Mouse (Mus musculus) forebrain, postnatal 0 days (tissue): Measurements from ENCODE around the gene Zfp811. TPM values are rescaled to one million over a fixed set of nuclear protein-coding genes. Genes with fewer than 3 reads are reported as not detected.
"Not testable (repeated sequence)": the region's sequence is repeated elsewhere in the genome, so short reads cannot be mapped to it uniquely, and the experiment has no call there.

Experiments used
- ATAC-seq: fragments of 200-750 bp; cut with Nextera tagmentation; 2 replicates; pipeline ENCODE4 v1.8.0; 2017; ENCODE audit warnings: mild to moderate bottlenecking, moderate library complexity
- DNase-seq: peaks from one replicate; pipeline ENCODE4 v3.0.0-alpha.2; 2015
- H3K27ac ChIP-seq: fragments of 300-500 bp; sonication (generic); 2 replicates; pipeline ENCODE4 v1.5.1; 2014; ENCODE audit warnings: low read depth, mild to moderate bottlenecking, antibody characterized with exemption, low read length, moderate library complexity, mixed read lengths
- H3K27me3 ChIP-seq: fragments of 300-500 bp; sonication (generic); 2 replicates; pipeline ENCODE4 v1.6.1; 2014; ENCODE audit warnings: mild to moderate bottlenecking, low read length, mixed read lengths; ENCODE audit not compliant: insufficient read depth
- H3K36me3 ChIP-seq: fragments of 300-500 bp; sonication (generic); 2 replicates; pipeline ENCODE4 v1.6.1; 2014; ENCODE audit warnings: mild to moderate bottlenecking, moderate library complexity; ENCODE audit not compliant: insufficient read depth
- H3K4me1 ChIP-seq: fragments of 300-500 bp; sonication (generic); 2 replicates; pipeline ENCODE4 v1.6.1; 2014; ENCODE audit warnings: antibody characterized with exemption; ENCODE audit not compliant: insufficient read depth
- H3K4me2 ChIP-seq: fragments of 300-500 bp; sonication (generic); 2 replicates; pipeline ENCODE4 v1.6.1; 2014; ENCODE audit warnings: low read depth, mild to moderate bottlenecking, moderate library complexity
- H3K4me3 ChIP-seq: fragments of 300-500 bp; sonication (generic); 2 replicates; pipeline ENCODE4 v1.5.1; 2014; ENCODE audit warnings: low read depth, low read length, mixed read lengths
- H3K9ac ChIP-seq: fragments of 300-500 bp; sonication (generic); 2 replicates; pipeline ENCODE4 v1.6.1; 2014; ENCODE audit warnings: mild to moderate bottlenecking
- H3K9me3 ChIP-seq: fragments of 300-500 bp; sonication (generic); 2 replicates; pipeline ENCODE4 v1.6.1; 2016; ENCODE audit warnings: low read length
- CTCF ChIP-seq: sonication (generic); IDR thresholded peaks from 2 replicates; pipeline ENCODE4 v1.5.1; 2016; ENCODE audit warnings: antibody characterized with exemption, control low read depth, low read depth
- WGBS: fragments of 180-500 bp; shearing (Covaris S2); extraction: QIAGEN DNeasy Blood & Tissue Kit; methylation state at CpG from one replicate; pipeline ENCODE4 v1.1.7; 2014; 5-methylcytosine and 5-hydroxymethylcytosine counted together
- polyA plus RNA-seq: library from polyadenylated mRNA; unstranded; fragments of >200 nt; fragmentation: Nextera tagmentation; extraction: Ambion mirVana; gene quantifications from 2 replicates; pipeline ENCODE4 v1.2.1, GENCODE M21; 2015
- total RNA-seq: library from RNA; depleted of rRNA; stranded (reverse); fragments of >200 nt; gene quantifications from 2 replicates; pipeline ENCODE4 v1.2.3, GENCODE M21; 2014; rRNA removed

Gene Zfp811
- 21.9 and 25.0 TPM in 2 replicates for total RNA-seq
- 7.6 and 19.7 TPM in 2 replicates for polyA plus RNA-seq

DNA sequence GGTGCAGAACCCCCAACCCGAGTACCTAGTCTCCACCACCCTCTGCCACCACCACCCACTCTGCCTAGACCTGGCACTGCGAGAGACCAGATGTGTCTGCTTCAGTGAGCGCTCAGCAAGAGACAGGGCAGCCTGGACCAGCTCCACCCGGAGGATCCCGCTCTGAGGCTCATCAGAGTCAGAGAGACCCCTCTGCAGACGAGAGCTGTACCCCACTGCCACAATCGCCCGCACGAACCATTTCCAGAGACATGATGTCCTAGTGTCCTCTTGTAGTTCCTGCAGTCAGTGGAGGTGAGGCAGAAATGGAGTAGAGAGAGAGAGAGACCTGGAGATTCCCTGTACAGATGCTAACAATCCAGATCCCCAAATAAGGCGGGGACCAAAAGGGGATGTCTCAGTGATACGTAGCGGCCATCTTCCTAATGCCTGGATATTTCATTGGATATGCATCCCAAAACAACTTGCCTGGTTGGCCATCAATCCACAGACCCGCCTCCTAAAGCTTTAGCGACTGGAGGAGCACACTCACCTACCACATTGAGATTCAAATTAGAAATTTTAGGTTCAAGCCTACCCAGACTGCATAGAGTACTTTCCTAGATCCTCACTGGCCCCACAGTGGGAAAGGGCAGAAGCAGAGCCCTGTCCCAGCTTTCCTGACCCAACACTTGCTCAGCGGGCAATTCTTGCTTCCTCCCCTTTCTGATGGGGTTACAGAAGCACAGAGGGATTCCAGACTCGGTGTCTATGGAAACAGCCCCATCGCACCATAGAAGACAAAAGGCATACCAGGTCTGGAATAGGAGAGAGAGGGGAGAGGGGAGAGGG lies at the start of gene Zfp811:
Gene Zfp811, minus strand, starts transcription at position 388 of the 831 bp plus-strand sequence.
- no peak for TF ChIP-seq CTCF
- Histone ChIP-seq H3K27ac (peak within 1 kb of the TSS; percentile 87), H3K4me3 (peak within 1 kb of the TSS; percentile 51), H3K27me3 (no peaks in the 10 kb centered on the region), H3K9me3 (no peaks in the 10 kb centered on the region), H3K36me3 (no peaks in the 10 kb centered on the region), H3K4me2 (peak within 1 kb of the TSS; percentile 82), H3K9ac (peak within 1 kb of the TSS; percentile 72), H3K4me1 (peaks cover 3% of the 10 kb centered on the region; the same call in 1 of the 2 replicates)
- peak; percentile 89 for DNase-seq
- peak; percentile 97 for ATAC-seq
- WGBS = 1% methylated on average over 17 of the region's 17 CpGs

DNA sequence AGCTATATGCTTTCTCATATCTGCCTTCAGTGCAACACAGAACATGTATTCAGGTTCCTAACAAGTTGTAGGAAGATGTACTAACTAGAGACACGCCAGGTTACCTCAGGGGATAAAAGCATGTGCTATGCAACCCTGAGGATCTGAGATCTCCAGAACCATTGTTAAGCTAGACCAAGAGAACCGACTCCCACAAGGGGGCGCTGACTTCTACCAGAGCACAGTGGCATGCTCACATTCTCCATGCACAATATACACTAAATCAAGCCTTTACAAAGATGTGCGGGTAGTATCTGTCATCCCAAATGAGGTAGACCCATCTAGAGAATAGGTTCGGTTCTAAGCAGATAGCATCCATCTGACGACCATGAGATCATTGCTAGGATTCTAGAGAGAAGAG lies 47.0 kb upstream of the Zfp811 start:
- ATAC-seq, H3K36me3 ChIP-seq, H3K9me3 ChIP-seq, H3K4me1 ChIP-seq, H3K4me3 ChIP-seq, H3K27ac ChIP-seq, H3K4me2 ChIP-seq, H3K27me3 ChIP-seq, DNase-seq, H3K9ac ChIP-seq: not testable (repeated sequence)
- WGBS = 75% methylated on average over 2 of the region's 6 CpGs

DNA sequence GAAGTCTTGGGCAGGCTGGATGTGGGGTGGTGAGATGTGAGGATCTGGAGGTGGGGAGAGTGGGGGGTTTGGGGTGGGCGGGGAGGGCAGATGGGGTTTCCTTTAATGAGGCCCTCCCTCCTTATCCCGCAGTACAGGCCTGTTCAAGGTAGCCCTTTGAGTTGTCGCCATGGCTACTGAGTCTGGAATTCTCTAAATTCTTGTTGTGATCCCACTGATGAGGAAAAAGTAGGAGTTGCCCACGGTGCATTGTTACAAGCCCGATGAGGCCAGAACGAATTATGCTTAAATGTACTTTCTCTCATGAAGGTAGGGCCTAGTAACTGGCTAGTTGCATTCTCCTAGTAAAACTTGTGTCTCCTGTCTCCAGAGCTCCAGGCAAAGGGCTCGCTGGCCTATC lies 41.9 kb upstream of the Zfp811 start:
- Histone ChIP-seq H3K4me2 (no peak overlapping the region), H3K4me3 (no peak overlapping the region), H3K27ac (no peak overlapping the region), H3K36me3 (no peaks in the 10 kb centered on the region), H3K4me1 (no peaks in the 10 kb centered on the region), H3K27me3 (no peaks in the 10 kb centered on the region), H3K9me3 (no peaks in the 10 kb centered on the region), H3K9ac (no peak overlapping the region)
- TF ChIP-seq CTCF = no peak
- WGBS = 21% methylated on average over 7 of the region's 7 CpGs
- no peak for DNase-seq
- ATAC-seq = no peak

DNA sequence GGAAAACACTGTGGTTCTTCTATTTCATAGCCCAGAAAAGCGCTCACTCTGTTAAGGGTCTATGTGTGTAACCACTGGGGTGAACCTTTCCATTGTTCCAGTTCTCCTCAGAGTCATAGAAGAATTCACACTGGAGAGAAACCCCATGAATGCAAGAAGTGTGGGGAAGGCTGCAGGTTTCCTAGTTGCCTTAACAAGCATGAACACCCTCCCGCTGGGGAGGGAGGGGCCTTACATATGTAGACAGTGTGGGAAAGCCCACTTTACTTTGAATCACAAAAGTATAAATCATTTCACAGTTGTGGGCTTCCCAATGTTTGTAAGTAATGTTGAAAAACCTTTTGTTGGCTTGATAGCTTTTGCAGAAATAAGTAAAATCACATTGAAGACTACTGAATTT lies 31.7 kb upstream of the Zfp811 start:
- H3K27ac ChIP-seq = no peak overlapping the region
- WGBS = 69% methylated on average over 2 of the region's 2 CpGs

DNA sequence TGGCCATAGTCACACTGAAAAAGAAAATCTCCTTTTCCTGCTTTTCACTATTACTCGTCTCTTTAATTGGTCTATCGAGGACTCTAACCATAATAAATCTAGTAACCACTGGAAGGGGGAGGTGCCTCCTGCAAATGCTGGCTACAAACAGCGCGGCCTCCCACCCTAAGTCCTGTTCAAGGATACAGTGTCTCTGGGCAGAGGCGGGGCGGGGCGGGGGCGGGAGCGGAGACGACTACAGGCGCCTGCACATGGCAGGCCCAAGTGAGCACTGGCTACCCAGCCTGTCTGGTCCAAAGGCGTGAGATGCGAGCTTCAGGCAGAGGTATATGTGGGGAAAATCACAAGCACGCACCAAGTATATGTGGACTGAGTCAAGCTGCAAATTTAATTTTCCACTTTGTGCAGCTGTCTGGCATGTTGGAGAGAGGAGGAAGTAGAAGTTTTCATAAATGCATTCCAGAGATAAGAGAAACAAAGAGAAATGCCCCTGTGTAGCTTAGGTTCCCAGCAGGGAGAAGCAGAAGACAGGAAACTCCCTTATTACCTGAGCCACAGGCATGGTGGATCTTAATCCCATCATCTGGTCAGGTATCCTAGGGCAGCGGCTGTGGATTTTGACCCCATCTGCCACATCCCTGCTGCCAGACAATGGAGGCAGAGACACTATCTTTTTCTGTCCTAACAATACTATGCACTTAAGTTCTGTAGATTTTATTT lies 29.5 kb upstream of the Zfp811 start:
- no peak for TF ChIP-seq CTCF

More for the DNA sequence above, 31.7 kb upstream of the Zfp811 start:
- no peak for TF ChIP-seq CTCF
- H3K4me1 ChIP-seq = no peaks in the 10 kb centered on the region
- H3K4me3 ChIP-seq = no peak overlapping the region
- H3K27me3 ChIP-seq = no peaks in the 10 kb centered on the region
- H3K9ac ChIP-seq = no peak overlapping the region
- ATAC-seq = no peak
- H3K9me3 ChIP-seq = no peaks in the 10 kb centered on the region
- no peaks in the 10 kb centered on the region for H3K36me3 ChIP-seq
- H3K4me2 ChIP-seq = no peak overlapping the region
- no peak for DNase-seq

DNA sequence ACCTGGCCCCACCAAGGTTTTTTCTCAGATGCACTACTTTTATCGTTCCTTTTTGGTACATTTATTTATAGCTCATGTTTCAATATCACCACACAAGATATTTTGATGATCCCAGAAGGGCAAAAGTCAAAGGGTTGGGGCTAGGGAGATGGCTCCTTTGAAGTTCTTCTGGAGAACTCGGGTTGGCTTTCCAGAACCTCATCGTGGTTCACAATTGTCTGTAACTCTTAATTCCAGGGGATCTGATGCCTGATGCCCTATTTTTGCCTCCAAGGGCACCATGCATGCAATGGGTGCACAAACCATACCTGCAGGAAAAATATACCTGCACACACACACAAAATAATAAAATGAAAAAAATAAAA lies 20.7 kb upstream of the Zfp811 start:
- H3K9ac ChIP-seq = peak overlapping the region; percentile 99; the same call in 1 of the 2 replicates
- DNase-seq (no peak), ATAC-seq (0 out of 2 replicates have a peak, but pooled peaks have one; percentile 0)
- peak overlapping the region; percentile 82 for H3K4me3 ChIP-seq
- WGBS = 37% methylated on average over 3 of the region's 3 CpGs
- no peaks in the 10 kb centered on the region for H3K9me3 ChIP-seq
- no peaks in the 10 kb centered on the region for H3K27me3 ChIP-seq
- peaks cover 6% of the 10 kb centered on the region; the same call in 1 of the 2 replicates for H3K4me1 ChIP-seq
- no peak overlapping the region for H3K27ac ChIP-seq
- TF ChIP-seq CTCF = no peak
- no peaks in the 10 kb centered on the region for H3K36me3 ChIP-seq
- peak overlapping the region; percentile 60 for H3K4me2 ChIP-seq

More for the DNA sequence above, 29.5 kb upstream of the Zfp811 start:
- Histone ChIP-seq H3K9ac (no peak overlapping the region), H3K4me1 (no peaks in the 10 kb centered on the region), H3K4me2 (no peak overlapping the region), H3K9me3 (no peaks in the 10 kb centered on the region), H3K4me3 (no peak overlapping the region), H3K27me3 (no peaks in the 10 kb centered on the region), H3K36me3 (no peaks in the 10 kb centered on the region), H3K27ac (no peak overlapping the region)
- no peak for ATAC-seq
- no peak for DNase-seq
- 38% methylated on average over 15 of the region's 15 CpGs for WGBS
